Mouse (Mus musculus): ENCODE measurements at regions not wholly inside any gene's neighbourhood (a gene's known extent, or its start where the extent isn't known, plus 50 kb on each side); places are given as distances from the start of the nearest gene placed in this dataset.
A peak's percentile ranks its signal among the peaks of the same experiment; 100 is the strongest.
"Not testable (repeated sequence)": the region's sequence is repeated elsewhere in the genome, so short reads cannot be mapped to it uniquely, and the experiment has no call there.

- ATAC-seq (ENCODE audit: insufficient read depth, low FRiP score, low TSS enrichment), result no peak
- Histone ChIP-seq H3K4me2 (ENCODE audit: low read depth) (no peak overlapping the region), H3K4me3 (ENCODE audit: low read depth, low read length) (no peak overlapping the region), H3K36me3 (ENCODE audit: control insufficient read depth, insufficient read depth, low read length) (no peaks in the 10 kb centered on the region), H3K4me1 (ENCODE audit: control insufficient read depth, insufficient read depth, low read length) (no peaks in the 10 kb centered on the region), H3K27ac (ENCODE audit: low read depth, low read length) (no peak overlapping the region), H3K9ac (ENCODE audit: low read length) (no peak overlapping the region), H3K9me3 (ENCODE audit: control insufficient read depth, low read length) (no peaks in the 10 kb centered on the region), H3K27me3 (ENCODE audit: control insufficient read depth, insufficient read depth, low read length) (no peaks in the 10 kb centered on the region)
- no peak for DNase-seq (ENCODE audit: low spot score)
- WGBS, result 78% methylated on average over 1 of the region's 1 CpGs
Observed at GRCm38 (mm10) chr4:89753484-89753883, 74.2 kb downstream of the Dmrta1 start.

GRCm38 (mm10) chr4:89776269-89776668 is 97.0 kb downstream of the Dmrta1 start:
- WGBS, result 57% methylated on average over 10 of the region's 10 CpGs

DNA sequence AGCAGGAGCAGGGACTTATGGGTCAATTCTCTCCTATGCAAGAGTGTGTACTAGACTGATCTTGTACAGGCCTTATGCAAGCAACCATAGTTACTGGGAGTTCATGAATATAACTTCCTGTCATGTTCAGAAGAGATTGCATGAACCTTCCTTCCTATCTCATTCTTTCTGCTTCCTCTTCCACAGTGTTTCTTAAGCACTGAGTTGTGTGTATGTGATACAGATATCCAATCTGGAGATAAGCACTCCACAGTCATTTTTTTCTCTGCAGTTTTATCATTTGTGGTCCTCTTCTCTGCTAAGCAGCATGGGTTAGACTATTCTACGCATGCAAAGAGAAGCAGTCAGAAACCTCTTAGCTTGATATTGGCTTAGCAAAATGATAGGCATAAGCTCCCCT is 102.3 kb downstream of the Dmrta1 start:
- Histone ChIP-seq H3K9me3 (ENCODE audit: control insufficient read depth, low read length) (no peaks in the 10 kb centered on the region), H3K9ac (ENCODE audit: low read length) (no peak overlapping the region), H3K36me3 (ENCODE audit: control insufficient read depth, insufficient read depth, low read length) (no peaks in the 10 kb centered on the region), H3K4me1 (ENCODE audit: control insufficient read depth, insufficient read depth, low read length) (no peaks in the 10 kb centered on the region), H3K27ac (ENCODE audit: low read depth, low read length) (no peak overlapping the region), H3K4me3 (ENCODE audit: low read depth, low read length) (no peak overlapping the region), H3K4me2 (ENCODE audit: low read depth) (no peak overlapping the region), H3K27me3 (ENCODE audit: control insufficient read depth, insufficient read depth, low read length) (no peaks in the 10 kb centered on the region)
- 97% methylated on average over 1 of the region's 1 CpGs for WGBS
- ATAC-seq (ENCODE audit: insufficient read depth, low FRiP score, low TSS enrichment) (no peak), DNase-seq (ENCODE audit: low spot score) (no peak)

More at GRCm38 (mm10) chr4:89776269-89776668, 97.0 kb downstream of the Dmrta1 start:
- Histone ChIP-seq H3K4me1 (ENCODE audit: control insufficient read depth, insufficient read depth, low read length) (no peaks in the 10 kb centered on the region), H3K27me3 (ENCODE audit: control insufficient read depth, insufficient read depth, low read length) (no peaks in the 10 kb centered on the region), H3K36me3 (ENCODE audit: control insufficient read depth, insufficient read depth, low read length) (no peaks in the 10 kb centered on the region), H3K9me3 (ENCODE audit: control insufficient read depth, low read length) (no peaks in the 10 kb centered on the region), H3K9ac (ENCODE audit: low read length) (no peak overlapping the region), H3K27ac (ENCODE audit: low read depth, low read length) (no peak overlapping the region), H3K4me2 (ENCODE audit: low read depth) (no peak overlapping the region), H3K4me3 (ENCODE audit: low read depth, low read length) (no peak overlapping the region)
- ATAC-seq (ENCODE audit: insufficient read depth, low FRiP score, low TSS enrichment) (no peak), DNase-seq (ENCODE audit: low spot score) (no peak)

- H3K36me3 ChIP-seq (ENCODE audit: control insufficient read depth, insufficient read depth, low read length), result no peaks in the 10 kb centered on the region
- H3K4me3 ChIP-seq (ENCODE audit: low read depth, low read length), result no peak overlapping the region
- no peak for DNase-seq (ENCODE audit: low spot score)
- no peak overlapping the region for H3K27ac ChIP-seq (ENCODE audit: low read depth, low read length)
- no peak overlapping the region for H3K9ac ChIP-seq (ENCODE audit: low read length)
- H3K27me3 ChIP-seq (ENCODE audit: control insufficient read depth, insufficient read depth, low read length), result no peaks in the 10 kb centered on the region
- H3K4me1 ChIP-seq (ENCODE audit: control insufficient read depth, insufficient read depth, low read length), result no peaks in the 10 kb centered on the region
- no peak for ATAC-seq (ENCODE audit: insufficient read depth, low FRiP score, low TSS enrichment)
- no peaks in the 10 kb centered on the region for H3K9me3 ChIP-seq (ENCODE audit: control insufficient read depth, low read length)
- H3K4me2 ChIP-seq (ENCODE audit: low read depth), result no peak overlapping the region
- 86% methylated on average over 7 of the region's 7 CpGs for WGBS
Observed at GRCm38 (mm10) chr4:89816823-89817222, 137.6 kb downstream of the Dmrta1 start.

GRCm38 (mm10) chr4:89834552-89835206 is 155.4 kb downstream of the Dmrta1 start:
- Histone ChIP-seq H3K9ac (ENCODE audit: low read length) (no peak overlapping the region), H3K4me1 (ENCODE audit: control insufficient read depth, insufficient read depth, low read length) (no peaks in the 10 kb centered on the region), H3K27ac (ENCODE audit: low read depth, low read length) (no peak overlapping the region), H3K27me3 (ENCODE audit: control insufficient read depth, insufficient read depth, low read length) (no peaks in the 10 kb centered on the region), H3K9me3 (ENCODE audit: control insufficient read depth, low read length) (no peaks in the 10 kb centered on the region), H3K4me3 (ENCODE audit: low read depth, low read length) (no peak overlapping the region), H3K4me2 (ENCODE audit: low read depth) (no peak overlapping the region), H3K36me3 (ENCODE audit: control insufficient read depth, insufficient read depth, low read length) (no peaks in the 10 kb centered on the region)
- 83% methylated on average over 6 of the region's 6 CpGs for WGBS
- no peak for ATAC-seq (ENCODE audit: insufficient read depth, low FRiP score, low TSS enrichment)
- DNase-seq (ENCODE audit: low spot score), result no peak

DNA sequence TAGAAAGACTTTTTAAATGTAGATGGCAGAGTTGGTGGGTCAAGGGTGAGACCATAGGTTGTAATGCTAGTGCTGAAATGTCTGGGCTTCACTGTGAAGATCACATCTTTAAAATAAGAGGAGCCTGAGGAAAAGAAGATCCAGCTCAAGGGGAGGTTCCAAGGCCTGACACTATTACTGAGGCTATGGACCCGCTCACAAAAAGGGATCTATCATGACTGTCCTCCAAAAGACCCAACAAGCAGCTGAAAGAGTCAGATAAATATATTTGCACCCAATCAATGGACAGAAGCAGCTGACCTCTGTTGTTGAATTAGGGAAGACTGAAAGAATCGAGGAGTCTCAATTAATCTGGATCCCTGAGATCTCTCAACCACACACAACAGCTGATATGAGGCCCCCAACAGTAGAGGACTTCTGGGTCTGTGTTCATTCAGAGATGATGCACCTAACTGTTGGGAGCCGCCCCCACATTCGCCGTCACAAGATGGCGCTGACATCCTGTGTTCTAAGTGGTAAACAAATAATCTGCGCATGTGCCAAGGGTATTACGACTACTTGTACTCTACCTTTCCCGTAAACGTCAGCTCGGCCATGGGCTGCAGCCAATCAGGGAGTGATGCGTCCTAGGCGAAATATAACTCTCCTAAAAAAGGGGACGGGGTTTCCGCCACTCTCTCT is 196.3 kb downstream of the Dmrta1 start:
- ATAC-seq (ENCODE audit: insufficient read depth, low FRiP score, low TSS enrichment) (peak; percentile 84), DNase-seq (ENCODE audit: low spot score) (peak; percentile 19)
- H3K36me3 ChIP-seq (ENCODE audit: control insufficient read depth, insufficient read depth, low read length); H3K4me3 ChIP-seq (ENCODE audit: low read depth, low read length); H3K4me1 ChIP-seq (ENCODE audit: control insufficient read depth, insufficient read depth, low read length); H3K9ac ChIP-seq (ENCODE audit: low read length); H3K9me3 ChIP-seq (ENCODE audit: control insufficient read depth, low read length); H3K27ac ChIP-seq (ENCODE audit: low read depth, low read length); H3K27me3 ChIP-seq (ENCODE audit: control insufficient read depth, insufficient read depth, low read length); H3K4me2 ChIP-seq (ENCODE audit: low read depth): not testable (repeated sequence)
- 23% methylated on average over 7 of the region's 15 CpGs for WGBS

DNA sequence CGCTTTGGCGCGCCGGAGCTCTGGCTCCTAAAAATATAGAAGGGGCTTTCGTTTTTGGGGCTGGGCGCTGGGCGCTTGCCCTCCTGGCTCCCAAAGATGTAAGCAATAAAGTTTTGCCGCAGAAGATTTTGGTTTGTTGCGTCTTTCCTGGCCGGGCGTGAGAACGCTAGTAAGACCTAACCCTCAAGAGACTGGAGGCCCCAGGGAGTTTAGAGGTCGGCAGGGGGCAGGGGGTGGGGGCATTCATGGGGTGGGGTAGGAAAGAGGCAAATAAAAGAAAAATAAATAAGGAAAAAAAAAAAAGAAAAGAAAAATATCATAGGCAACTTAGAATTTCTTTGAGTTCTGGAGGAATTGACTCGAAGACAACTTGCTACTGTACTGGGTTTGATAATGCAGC is 196.9 kb downstream of the Dmrta1 start:
- not testable (repeated sequence) for H3K9ac ChIP-seq (ENCODE audit: low read length); ATAC-seq (ENCODE audit: insufficient read depth, low FRiP score, low TSS enrichment); H3K27ac ChIP-seq (ENCODE audit: low read depth, low read length); H3K4me1 ChIP-seq (ENCODE audit: control insufficient read depth, insufficient read depth, low read length); DNase-seq (ENCODE audit: low spot score); H3K36me3 ChIP-seq (ENCODE audit: control insufficient read depth, insufficient read depth, low read length); H3K27me3 ChIP-seq (ENCODE audit: control insufficient read depth, insufficient read depth, low read length); H3K9me3 ChIP-seq (ENCODE audit: control insufficient read depth, low read length)
- H3K4me2 ChIP-seq (ENCODE audit: low read depth), result peak overlapping the region; percentile 27
- peak overlapping the region; percentile 35 for H3K4me3 ChIP-seq (ENCODE audit: low read depth, low read length)
- WGBS, result 17% methylated on average over 7 of the region's 14 CpGs

DNA sequence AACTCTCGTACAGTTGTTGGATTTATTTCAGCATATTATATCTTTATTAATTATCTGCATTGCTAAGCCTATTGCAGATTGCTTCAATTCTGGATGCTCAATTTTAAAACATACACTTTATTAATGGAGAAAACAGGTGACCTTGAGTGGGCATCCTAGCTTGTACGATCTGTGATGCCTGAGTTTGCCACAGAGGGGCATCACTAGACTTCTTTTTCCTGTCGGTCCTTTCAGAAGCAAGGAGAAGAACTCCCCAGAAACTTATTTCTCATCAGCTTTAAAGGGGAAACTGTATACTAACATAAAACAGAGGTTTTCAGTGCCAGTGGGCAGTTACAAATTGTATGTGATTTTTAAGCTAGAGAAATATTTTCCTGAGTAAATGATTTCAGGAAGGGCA is 201.8 kb downstream of the Dmrta1 start:
- 55% methylated on average over 3 of the region's 3 CpGs for WGBS
- ATAC-seq (ENCODE audit: insufficient read depth, low FRiP score, low TSS enrichment) (no peak), DNase-seq (ENCODE audit: low spot score) (no peak)

GRCm38 (mm10) chr4:89909622-89910021 is 230.4 kb downstream of the Dmrta1 start:
- no peaks in the 10 kb centered on the region for H3K27me3 ChIP-seq (ENCODE audit: control insufficient read depth, insufficient read depth, low read length)
- H3K4me2 ChIP-seq (ENCODE audit: low read depth), result no peak overlapping the region
- H3K36me3 ChIP-seq (ENCODE audit: control insufficient read depth, insufficient read depth, low read length), result no peaks in the 10 kb centered on the region
- H3K4me1 ChIP-seq (ENCODE audit: control insufficient read depth, insufficient read depth, low read length), result no peaks in the 10 kb centered on the region
- no peak for DNase-seq (ENCODE audit: low spot score)
- H3K9ac ChIP-seq (ENCODE audit: low read length), result no peak overlapping the region
- no peak for ATAC-seq (ENCODE audit: insufficient read depth, low FRiP score, low TSS enrichment)
- H3K4me3 ChIP-seq (ENCODE audit: low read depth, low read length), result no peak overlapping the region
- no peak overlapping the region for H3K27ac ChIP-seq (ENCODE audit: low read depth, low read length)
- H3K9me3 ChIP-seq (ENCODE audit: control insufficient read depth, low read length), result no peaks in the 10 kb centered on the region

More for the DNA sequence above, 201.8 kb downstream of the Dmrta1 start:
- Histone ChIP-seq H3K27ac (ENCODE audit: low read depth, low read length) (no peak overlapping the region), H3K4me3 (ENCODE audit: low read depth, low read length) (no peak overlapping the region), H3K27me3 (ENCODE audit: control insufficient read depth, insufficient read depth, low read length) (no peaks in the 10 kb centered on the region), H3K9me3 (ENCODE audit: control insufficient read depth, low read length) (no peaks in the 10 kb centered on the region), H3K4me2 (ENCODE audit: low read depth) (no peak overlapping the region), H3K36me3 (ENCODE audit: control insufficient read depth, insufficient read depth, low read length) (no peaks in the 10 kb centered on the region), H3K4me1 (ENCODE audit: control insufficient read depth, insufficient read depth, low read length) (no peaks in the 10 kb centered on the region), H3K9ac (ENCODE audit: low read length) (no peak overlapping the region)
